Mouse (Mus musculus) urinary bladder, postnatal 10 days (tissue): ENCODE measurements around the gene Hpf1.

Source experiments
- DNase-seq: peaks from one replicate; pipeline ENCODE4 v3.0.0; 2022; ENCODE audit warnings: low spot score

The Hpf1 gene

GRCm38 (mm10) chr8:60889843-60890519 is at the start of gene Hpf1:
TSS of gene Hpf1 (plus strand) at chr8:60890418.
- DNase-seq = peak; percentile 74

DNA sequence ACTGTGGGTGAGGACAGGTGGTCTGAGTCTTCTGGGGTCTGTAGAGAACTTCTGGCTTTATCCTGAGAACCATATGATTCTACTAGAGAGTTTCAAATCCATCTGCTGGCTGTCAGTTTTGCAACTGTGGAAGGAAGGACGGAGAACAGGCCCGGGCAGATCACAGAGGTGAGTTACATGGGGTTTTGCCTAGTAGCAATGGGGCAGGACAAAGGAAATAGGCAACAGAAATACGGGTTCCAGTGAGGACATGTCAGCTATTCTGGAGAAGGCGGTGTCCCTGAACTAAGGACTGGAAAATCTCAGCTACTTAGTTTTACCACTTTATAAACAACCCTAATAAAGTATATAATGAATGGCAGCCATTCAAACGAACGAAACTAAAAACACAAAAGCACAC is 47.8 kb upstream of the Hpf1 start:
- no peak for DNase-seq

GRCm38 (mm10) chr8:60857559-60857958 is 32.7 kb upstream of the Hpf1 start:
- DNase-seq = no peak

DNA sequence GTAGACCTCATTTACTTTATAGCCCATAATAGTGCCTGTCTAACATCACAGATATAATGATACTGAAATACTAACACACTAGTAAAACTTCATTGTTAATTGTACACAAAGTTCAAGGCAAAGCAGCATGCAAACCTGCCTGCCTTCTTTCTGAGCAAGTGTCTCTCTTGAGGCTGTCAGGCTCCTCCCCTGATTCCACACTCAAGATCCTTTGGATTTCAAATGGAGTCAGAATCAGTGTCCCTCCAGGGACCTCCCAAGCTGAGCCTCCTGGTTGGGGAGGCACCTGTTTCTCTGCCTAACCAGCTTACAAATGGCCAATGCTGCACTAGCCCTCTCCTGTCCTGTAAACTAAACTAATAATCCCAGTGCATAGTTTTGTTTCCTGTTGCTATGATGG is 32.1 kb upstream of the Hpf1 start:
- DNase-seq = no peak

DNA sequence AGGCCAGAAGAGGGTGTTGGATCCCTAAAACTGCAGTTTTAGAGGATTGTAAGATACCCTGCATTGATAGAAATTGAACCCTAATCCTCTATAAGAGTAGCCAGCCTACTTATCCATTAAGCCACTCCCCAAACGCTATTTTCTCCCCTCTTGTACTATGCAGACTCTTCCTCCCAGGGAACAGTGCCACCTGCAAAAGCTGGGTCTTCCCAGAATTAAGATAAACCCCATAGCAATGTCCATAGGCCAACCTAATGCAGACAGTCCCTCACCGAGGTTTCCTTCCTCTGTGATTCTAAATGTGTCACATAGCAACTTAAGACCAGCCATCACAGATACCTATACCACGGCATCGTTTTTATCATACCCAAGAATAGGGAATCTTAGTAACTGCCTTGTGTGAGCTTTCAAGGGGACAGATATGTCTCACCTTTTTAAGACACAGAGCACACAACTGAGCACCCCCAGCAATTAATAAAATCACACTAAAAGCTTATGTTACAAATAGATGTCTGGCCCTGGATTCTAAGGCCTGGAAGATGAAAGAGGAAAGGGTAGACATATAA is 31.2 kb upstream of the Hpf1 start:
- DNase-seq = no peak

GRCm38 (mm10) chr8:60859605-60860004 is 30.6 kb upstream of the Hpf1 start:
- DNase-seq = no peak

- no peak for DNase-seq
Measured at GRCm38 (mm10) chr8:60860749-60861148, 29.5 kb upstream of the Hpf1 start.

- DNase-seq = no peak
Measured at GRCm38 (mm10) chr8:60861783-60862182, 28.4 kb upstream of the Hpf1 start.

DNA sequence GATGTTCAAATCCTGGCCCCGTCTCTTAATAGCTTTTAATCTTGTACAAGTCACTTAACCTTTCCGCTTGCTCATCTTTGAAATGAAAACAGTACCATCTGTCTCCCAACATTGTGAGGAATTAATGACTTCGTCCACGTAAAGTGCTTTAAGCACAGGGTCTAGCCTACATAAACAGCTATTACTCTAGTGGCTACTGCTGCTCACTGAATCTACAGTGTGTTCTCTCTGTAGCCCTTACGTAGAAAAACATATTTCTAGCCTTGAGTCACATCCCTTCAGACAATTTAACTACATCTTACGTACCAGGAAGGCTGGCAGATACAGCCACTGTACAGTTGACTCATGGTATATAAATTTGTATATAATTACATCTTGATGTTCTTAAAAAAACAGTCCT is 25.3 kb upstream of the Hpf1 start:
- no peak for DNase-seq

DNA sequence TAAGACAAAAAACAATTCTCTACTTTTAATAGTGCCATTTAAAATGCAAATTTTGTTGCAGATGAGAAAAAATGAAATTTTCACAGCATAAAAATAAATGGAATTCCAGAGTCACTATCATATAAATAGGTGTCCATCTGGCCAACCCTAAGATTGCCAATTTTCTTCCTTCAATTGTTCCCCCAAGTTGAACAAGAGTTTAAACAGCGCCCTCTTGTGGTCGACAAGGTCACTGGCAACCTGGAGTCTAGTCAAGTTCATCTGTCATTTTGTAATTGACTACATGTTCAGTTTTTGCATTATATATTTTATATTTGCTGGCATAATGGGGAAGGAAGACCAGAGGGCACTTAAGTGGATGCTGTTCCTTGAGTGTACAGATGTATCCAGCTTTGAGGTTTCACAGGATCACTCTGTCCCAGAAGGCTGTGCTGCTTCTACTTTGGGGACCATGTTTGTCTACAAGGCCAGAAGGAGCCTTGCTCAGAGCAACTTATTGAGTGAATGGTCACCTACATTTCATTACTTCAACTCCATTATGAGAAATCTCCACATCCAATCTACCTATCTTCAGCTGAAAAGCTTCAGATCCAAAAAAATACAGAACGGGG is 24.6 kb upstream of the Hpf1 start:
- DNase-seq = no peak

- no peak for DNase-seq
Measured at GRCm38 (mm10) chr8:60867468-60868115, 22.6 kb upstream of the Hpf1 start.

- DNase-seq = no peak
Measured at GRCm38 (mm10) chr8:60868236-60868965, 21.8 kb upstream of the Hpf1 start.

GRCm38 (mm10) chr8:60869761-60870160 is 20.5 kb upstream of the Hpf1 start:
- DNase-seq = no peak

- no peak for DNase-seq
Measured at GRCm38 (mm10) chr8:60870231-60871193, 19.7 kb upstream of the Hpf1 start.

GRCm38 (mm10) chr8:60878617-60879016 is 11.6 kb upstream of the Hpf1 start:
- DNase-seq = no peak

DNA sequence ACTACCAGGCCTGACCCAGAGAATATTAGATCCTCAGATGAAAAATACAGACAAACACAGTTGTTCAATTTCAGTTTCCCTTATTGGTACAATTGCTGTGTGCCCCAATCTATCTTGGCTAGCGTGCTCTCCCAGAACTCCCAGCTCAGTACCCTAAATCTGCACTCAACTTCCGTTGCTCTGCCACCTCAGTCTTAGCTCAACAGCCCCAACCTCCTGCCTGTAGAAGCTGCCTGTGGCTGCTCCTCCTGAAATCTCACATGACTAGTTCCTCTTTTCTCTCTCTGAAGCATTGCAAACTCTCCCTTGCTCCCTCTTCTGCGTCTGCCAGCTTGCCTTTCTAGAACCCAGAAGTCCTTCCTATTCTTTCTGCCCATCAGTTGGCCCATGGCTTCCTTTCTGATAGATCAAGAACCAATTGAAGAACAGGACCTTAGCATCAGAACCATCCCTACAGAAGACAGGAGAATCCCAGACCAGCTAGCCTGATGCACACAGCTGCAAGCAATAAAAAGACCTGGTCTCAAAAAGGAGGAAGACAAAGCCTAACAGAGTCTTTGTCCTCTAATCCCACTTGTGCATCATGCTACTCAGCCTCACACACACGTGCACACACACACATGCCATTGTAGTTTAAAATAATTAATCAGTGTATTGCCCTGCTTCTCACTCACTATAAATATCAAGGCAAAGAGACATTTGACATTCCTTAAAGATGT is 6.6 kb upstream of the Hpf1 start:
- no peak for DNase-seq

DNA sequence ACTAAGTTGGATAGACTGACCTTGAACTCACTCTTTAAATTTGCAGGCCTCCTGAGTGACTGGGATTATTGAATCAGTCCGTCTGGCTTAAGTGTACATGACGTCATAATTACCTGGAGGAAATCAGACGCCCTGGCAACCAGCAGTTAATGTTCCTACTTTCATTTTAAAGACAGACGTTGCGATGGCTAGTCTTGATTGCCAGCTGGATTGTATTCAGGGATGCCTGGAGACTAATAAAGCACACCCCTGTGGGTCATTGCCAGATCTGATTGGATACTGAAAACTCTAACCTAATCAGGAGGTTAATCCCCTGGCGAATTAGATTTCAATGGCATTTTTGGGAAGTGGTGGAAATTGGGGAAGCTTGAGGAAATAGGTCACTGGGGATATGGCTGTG is 3.5 kb upstream of the Hpf1 start:
- DNase-seq = no peak

- DNase-seq = no peak
Measured at GRCm38 (mm10) chr8:60889131-60889842, 931 bp upstream of the Hpf1 start.

DNA sequence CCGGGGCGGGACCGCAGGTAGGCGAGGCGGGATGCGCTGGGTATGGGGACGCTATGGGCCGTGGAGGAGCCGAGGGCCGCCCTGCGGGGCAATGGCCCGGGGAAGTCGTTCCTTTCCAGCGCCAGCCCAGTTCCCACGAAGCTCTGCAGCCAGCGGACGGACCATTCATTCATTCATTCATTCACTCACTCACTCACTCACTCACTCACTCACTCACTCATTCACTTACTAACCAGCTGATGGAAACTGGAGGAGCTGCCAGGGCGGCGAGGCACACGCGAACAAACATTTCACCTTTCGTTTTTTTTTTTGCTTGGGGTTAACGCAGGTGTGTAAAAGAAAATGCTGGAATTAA is 279 bp downstream of the Hpf1 start:
- no peak for DNase-seq

DNA sequence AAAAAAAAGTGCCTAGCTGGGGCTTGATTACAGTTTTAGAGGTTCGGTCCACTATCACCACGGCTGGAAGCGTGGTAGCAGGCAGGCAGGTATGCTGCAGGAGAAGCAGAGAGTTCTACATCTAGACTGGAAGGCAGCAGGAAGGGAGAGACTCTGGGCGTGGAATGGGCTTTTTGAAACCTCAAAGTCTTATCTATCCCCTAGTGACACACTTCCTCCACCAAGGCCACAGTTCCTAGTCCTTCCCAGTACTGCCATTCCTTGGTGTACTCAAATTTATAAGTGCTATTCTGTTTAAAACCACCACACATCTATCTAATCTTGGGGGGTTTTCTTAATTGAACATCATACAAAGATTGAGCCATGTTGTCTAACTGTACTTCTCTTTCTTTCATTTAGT is 1.5 kb downstream of the Hpf1 start:
- no peak for DNase-seq
